In genomic region chr17:29031771-29032273, GRCm38 (mm10) we compare ENCODE assay signal across 8 mouse cellular contexts. TPM values are rescaled to one million over a fixed set of nuclear protein-coding genes. Genes with fewer than 3 reads are reported as not detected.
DNase-seq lines count a peak whose midpoint lies in the region; ATAC-seq and TF ChIP-seq lines count a peak whose summit lies in the region.

No protein-coding gene starts in this region.

- DNase-seq in heart, adult 8-10 months (ENCODE audit: low spot score), result no peak
- no peak for DNase-seq in Patski (ENCODE audit: low read depth, low spot score)
- DNase-seq in kidney, postnatal 0 days (ENCODE audit: low spot score), result no peak
- peak; percentile 70 for DNase-seq in thymus, postnatal 14 days
- DNase-seq in cerebellum, postnatal 36 days, result no peak

- peak overlapping the region; percentile 88 for H3K4me2 ChIP-seq in heart, embryonic 11.5 days
- peak overlapping the region; percentile 78 for H3K4me2 ChIP-seq in forebrain, embryonic 13.5 days
- H3K4me2 ChIP-seq in kidney, postnatal 0 days (ENCODE audit: low read length), result peak overlapping the region; percentile 67
- H3K4me2 ChIP-seq in midbrain, embryonic 15.5 days, result peak overlapping the region; percentile 67

- under 1% methylated on average over 26 of the region's 26 CpGs for WGBS in heart, embryonic 11.5 days (ENCODE audit: insufficient replicate concordance)
- WGBS in forebrain, embryonic 13.5 days, result under 1% methylated on average over 26 of the region's 26 CpGs
- under 1% methylated on average over 26 of the region's 26 CpGs for WGBS in kidney, postnatal 0 days
- 1% methylated on average over 26 of the region's 26 CpGs for WGBS in midbrain, embryonic 15.5 days

- no peaks in the 10 kb centered on the region for H3K9me3 ChIP-seq in heart, embryonic 11.5 days (replicated peaks; ENCODE audit: control insufficient read depth, low read length)
- H3K9me3 ChIP-seq in forebrain, embryonic 13.5 days (replicated peaks), result no peaks in the 10 kb centered on the region
- no peaks in the 10 kb centered on the region for H3K9me3 ChIP-seq in kidney, postnatal 0 days (replicated peaks; ENCODE audit: low read length)
- no peaks in the 10 kb centered on the region for H3K9me3 ChIP-seq in midbrain, embryonic 15.5 days

- CTCF ChIA-PET in Patski (lab: Charles Lee), result interaction anchor here (0.7 to 1.0 kb wide), 4 partner anchors 9 to 62 kb away, joined by 3 to 4 read pairs (median 4); no protein-coding TSS in a partner anchor

- POLR2A ChIA-PET in Patski (lab: Charles Lee), result interaction anchor here (0.7 to 1.5 kb wide), 4 partner anchors 11 to 65 kb away, joined by 3 read pairs; no protein-coding TSS in a partner anchor

- peak overlapping the region; percentile 99 for H3K27ac ChIP-seq in heart, embryonic 11.5 days (ENCODE audit: low read depth, low read length)
- peak overlapping the region; percentile 99 for H3K27ac ChIP-seq in forebrain, embryonic 13.5 days
- peak overlapping the region; percentile 99 for H3K27ac ChIP-seq in kidney, postnatal 0 days
- H3K27ac ChIP-seq in midbrain, embryonic 15.5 days, result peak overlapping the region; percentile 93

- peak; percentile 43; the same call in 1 of the 2 replicates for ATAC-seq in heart, embryonic 11.5 days (replicated peaks; ENCODE audit: insufficient number of reproducible peaks, low FRiP score, low TSS enrichment)
- ATAC-seq in Patski, result peak; percentile 13
- ATAC-seq in forebrain, embryonic 13.5 days, result no peak
- no peak for ATAC-seq in kidney, postnatal 0 days (replicated peaks; ENCODE audit: low FRiP score, low read depth)
- peak; percentile 24; the same call in 1 of the 2 replicates for ATAC-seq in midbrain, embryonic 15.5 days (replicated peaks)

- H3K9ac ChIP-seq in heart, embryonic 11.5 days (ENCODE audit: low read depth, low read length), result peak overlapping the region; percentile 94
- H3K9ac ChIP-seq in forebrain, embryonic 13.5 days, result peak overlapping the region; percentile 97
- H3K9ac ChIP-seq in kidney, postnatal 0 days (ENCODE audit: low read depth, low read length), result peak overlapping the region; percentile 96
- H3K9ac ChIP-seq in midbrain, embryonic 15.5 days, result peak overlapping the region; percentile 65

- no peaks in the 10 kb centered on the region for H3K27me3 ChIP-seq in heart, embryonic 11.5 days (ENCODE audit: control insufficient read depth, insufficient read depth, low read length)
- no peaks in the 10 kb centered on the region for H3K27me3 ChIP-seq in Patski
- H3K27me3 ChIP-seq in forebrain, embryonic 13.5 days, result no peaks in the 10 kb centered on the region
- no peaks in the 10 kb centered on the region for H3K27me3 ChIP-seq in kidney, postnatal 0 days (ENCODE audit: insufficient read depth, low read length)
- no peaks in the 10 kb centered on the region for H3K27me3 ChIP-seq in midbrain, embryonic 15.5 days (replicated peaks)

- H3K4me1 ChIP-seq in heart, embryonic 11.5 days (ENCODE audit: control insufficient read depth, insufficient read depth, low read length), result peaks cover 14% of the 10 kb centered on the region
- peaks cover 27% of the 10 kb centered on the region for H3K4me1 ChIP-seq in forebrain, embryonic 13.5 days
- H3K4me1 ChIP-seq in kidney, postnatal 0 days (replicated peaks; ENCODE audit: insufficient read depth, low read length), result 0 out of 2 replicates have a peak, but pooled peaks cover 5% of the 10 kb centered on the region
- peaks cover 33% of the 10 kb centered on the region for H3K4me1 ChIP-seq in midbrain, embryonic 15.5 days

- TF ChIP-seq CTCF in Patski (IDR thresholded peaks at IDR 0.05), result no peak
- no peak for TF ChIP-seq CTCF in kidney, postnatal 0 days (IDR thresholded peaks at IDR 0.05; ENCODE audit: low read depth)

- H3K36me3 ChIP-seq in heart, embryonic 11.5 days (ENCODE audit: control insufficient read depth, insufficient read depth, low read length), result peaks cover 6% of the 10 kb centered on the region
- H3K36me3 ChIP-seq in forebrain, embryonic 13.5 days (ENCODE audit: poor library complexity, severe bottlenecking), result peaks cover 9% of the 10 kb centered on the region
- H3K36me3 ChIP-seq in kidney, postnatal 0 days (ENCODE audit: insufficient read depth, low read length), result 0 out of 2 replicates have a peak, but pooled peaks cover 1% of the 10 kb centered on the region
- peaks cover 6% of the 10 kb centered on the region for H3K36me3 ChIP-seq in midbrain, embryonic 15.5 days (replicated peaks)

- H3K4me3 ChIP-seq in heart, embryonic 11.5 days (ENCODE audit: low read depth, low read length), result peak overlapping the region; percentile 61
- H3K4me3 ChIP-seq in forebrain, embryonic 13.5 days, result peak overlapping the region; percentile 73
- H3K4me3 ChIP-seq in kidney, postnatal 0 days (replicated peaks; ENCODE audit: low read depth, low read length), result peak overlapping the region; percentile 88
- H3K4me3 ChIP-seq in midbrain, embryonic 15.5 days, result peak overlapping the region; percentile 62

- in situ Hi-C loops in Patski (cut with MboI; ENCODE audit: low pct_unique_long_range_greater_than_20kb), result no loop called here

RNA-seq across cellular contexts. Expression of gene Srsf3, which starts 0.6 kb away (rescaled TPM):
- polyA plus RNA-seq in heart, embryonic 11.5 days (2014; fragmentation: Nextera tagmentation; extraction: Ambion mirVana), result 420 and 433 TPM in 2 replicates
- 10 to 100 TPM; 52.6 to 73.3 (median 70.5) TPM for total RNA-seq in heart, adult 8-10 months (2022)
- 187 TPM for polyA plus RNA-seq in Patski (2021)
- 751 and 753 TPM in 2 replicates for polyA plus RNA-seq in forebrain, embryonic 13.5 days (2015; fragmentation: Nextera tagmentation; extraction: Ambion mirVana)
- 456 and 496 TPM in 2 replicates for polyA plus RNA-seq in kidney, postnatal 0 days (2015; fragmentation: Nextera tagmentation; extraction: Ambion mirVana)
- polyA plus RNA-seq in midbrain, embryonic 15.5 days (2015; fragmentation: Nextera tagmentation; extraction: Ambion mirVana), result 429 and 442 TPM in 2 replicates

RNA-seq across cellular contexts. Expression of gene Stk38, which starts 24.0 kb away (rescaled TPM):
- polyA plus RNA-seq in heart, embryonic 11.5 days (2014; fragmentation: Nextera tagmentation; extraction: Ambion mirVana), result 92.7 and 98.4 TPM in 2 replicates
- 10 to 100 TPM; 26.4 to 31.4 (median 29.0) TPM for total RNA-seq in heart, adult 8-10 months (2022)
- 94.5 TPM for polyA plus RNA-seq in Patski (2021)
- 128 and 136 TPM in 2 replicates for polyA plus RNA-seq in forebrain, embryonic 13.5 days (2015; fragmentation: Nextera tagmentation; extraction: Ambion mirVana)
- polyA plus RNA-seq in kidney, postnatal 0 days (2015; fragmentation: Nextera tagmentation; extraction: Ambion mirVana), result 58.8 and 66.9 TPM in 2 replicates
- polyA plus RNA-seq in midbrain, embryonic 15.5 days (2015; fragmentation: Nextera tagmentation; extraction: Ambion mirVana), result 99.7 and 105 TPM in 2 replicates

RNA-seq across cellular contexts. Expression of gene Cdkn1a, which starts 59.0 kb away (rescaled TPM):
- 39.3 TPM in 2 replicates for polyA plus RNA-seq in heart, embryonic 11.5 days (2014; fragmentation: Nextera tagmentation; extraction: Ambion mirVana)
- total RNA-seq in heart, adult 8-10 months (2022), result 10 to 100 TPM; 11.7 to 32.6 (median 22.3) TPM
- 29.0 TPM for polyA plus RNA-seq in Patski (2021)
- 29.3 and 38.6 TPM in 2 replicates for polyA plus RNA-seq in forebrain, embryonic 13.5 days (2015; fragmentation: Nextera tagmentation; extraction: Ambion mirVana)
- 125 and 136 TPM in 2 replicates for polyA plus RNA-seq in kidney, postnatal 0 days (2015; fragmentation: Nextera tagmentation; extraction: Ambion mirVana)
- 97.7 and 99.9 TPM in 2 replicates for polyA plus RNA-seq in midbrain, embryonic 15.5 days (2015; fragmentation: Nextera tagmentation; extraction: Ambion mirVana)

Comparison
In these comparisons a context has a peak if more than half of its experiments do, and no peak if none do; other contexts are left out.
1. ATAC-seq: peak in heart, embryonic 11.5 days (single experiment), Patski (single experiment) and midbrain, embryonic 15.5 days (single experiment); none in forebrain, embryonic 13.5 days (single experiment) and kidney, postnatal 0 days (single experiment).
2. Peak in every context shown above with its lines, with median percentiles within 50 percentile points of each other: H3K27ac ChIP-seq, H3K4me2 ChIP-seq, H3K4me3 ChIP-seq and H3K9ac ChIP-seq.